Mouse (Mus musculus) neural tube, embryonic 13.5 days (tissue): ENCODE measurements around the gene Mgll. TPM values are rescaled to one million over a fixed set of nuclear protein-coding genes. Genes with fewer than 3 reads are reported as not detected.

Experiments used
- ATAC-seq: fragments of 200-750 bp; cut with Nextera tagmentation; 2 replicates; pipeline ENCODE4 v1.8.0; 2017; ENCODE audit warnings: low read depth, mild to moderate bottlenecking, moderate TSS enrichment, moderate library complexity
- H3K27ac ChIP-seq: fragments of 300-500 bp; sonication (generic); replicated peaks from 2 replicates; pipeline ENCODE4 v1.5.1; 2015; ENCODE audit warnings: moderate library complexity, mild to moderate bottlenecking, inconsistent platforms
- H3K27me3 ChIP-seq: fragments of 300-500 bp; sonication (generic); 2 replicates; pipeline ENCODE4 v1.6.1; 2015; ENCODE audit warnings: mild to moderate bottlenecking, inconsistent platforms
- H3K36me3 ChIP-seq: fragments of 300-500 bp; sonication (generic); 2 replicates; pipeline ENCODE4 v1.6.1; 2015; ENCODE audit warnings: mild to moderate bottlenecking, inconsistent platforms
- H3K4me1 ChIP-seq: fragments of 300-500 bp; sonication (generic); replicated peaks from 2 replicates; pipeline ENCODE4 v1.6.1; 2015; ENCODE audit warnings: inconsistent platforms
- H3K4me2 ChIP-seq: fragments of 300-500 bp; sonication (generic); 2 replicates; pipeline ENCODE4 v1.6.1; 2015; ENCODE audit warnings: inconsistent platforms, mild to moderate bottlenecking, moderate library complexity
- H3K4me3 ChIP-seq: fragments of 300-500 bp; sonication (generic); 2 replicates; pipeline ENCODE4 v1.5.1; 2015; ENCODE audit warnings: mild to moderate bottlenecking, inconsistent platforms
- H3K9ac ChIP-seq: fragments of 300-500 bp; sonication (generic); 2 replicates; pipeline ENCODE4 v1.6.1; 2015; ENCODE audit warnings: moderate library complexity, mild to moderate bottlenecking, inconsistent platforms
- H3K9me3 ChIP-seq: fragments of 300-500 bp; sonication (generic); 2 replicates; pipeline ENCODE4 v1.6.1; 2016; ENCODE audit warnings: inconsistent platforms
- WGBS: fragments of 180-500 bp; shearing (Covaris S2); methylation state at CpG from one replicate; pipeline ENCODE4 v1.1.7; 2015; 5-methylcytosine and 5-hydroxymethylcytosine counted together
- polyA plus RNA-seq: library from polyadenylated mRNA; unstranded; fragments of >200 nt; fragmentation: Nextera tagmentation; extraction: Ambion mirVana; gene quantifications from 2 replicates; pipeline ENCODE4 v1.2.1, GENCODE M21; 2015

Gene Mgll
- polyA plus RNA-seq, 1 experiment from 2014 or later = 32.0 TPM

DNA sequence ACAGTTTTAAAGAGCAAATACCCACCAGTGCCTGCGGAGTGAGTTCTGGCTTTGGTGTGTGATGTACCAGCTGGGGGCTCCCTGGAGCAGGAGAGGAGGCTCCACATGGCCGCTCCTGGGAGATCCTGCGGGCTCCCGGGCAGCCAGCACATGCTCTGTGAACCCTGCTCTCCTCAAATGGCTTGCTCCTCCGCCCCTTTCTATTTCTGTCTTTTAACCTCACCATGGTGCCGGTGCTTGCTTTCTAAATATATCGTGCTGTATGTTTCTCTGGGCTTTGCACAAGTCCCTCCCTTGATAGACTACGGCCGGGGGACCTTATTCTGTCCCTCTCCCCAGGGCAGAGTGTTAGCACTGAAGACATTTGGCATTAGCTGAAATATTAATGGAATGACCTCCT is 133.0 kb downstream of the Mgll start:
- peaks cover 87% of the 10 kb centered on the region for H3K36me3 ChIP-seq
- no peak overlapping the region for H3K4me2 ChIP-seq
- WGBS = 47% methylated on average over 9 of the region's 9 CpGs
- H3K9ac ChIP-seq = peak overlapping the region; percentile 5; the same call in 1 of the 2 replicates
- peaks cover 2% of the 10 kb centered on the region; the same call in 1 of the 2 replicates for H3K9me3 ChIP-seq
- ATAC-seq = no peak
- H3K27ac ChIP-seq = peak overlapping the region; percentile 29; the same call in 1 of the 2 replicates
- H3K4me3 ChIP-seq = no peak overlapping the region
- H3K4me1 ChIP-seq = peaks cover 37% of the 10 kb centered on the region
- no peaks in the 10 kb centered on the region for H3K27me3 ChIP-seq

DNA sequence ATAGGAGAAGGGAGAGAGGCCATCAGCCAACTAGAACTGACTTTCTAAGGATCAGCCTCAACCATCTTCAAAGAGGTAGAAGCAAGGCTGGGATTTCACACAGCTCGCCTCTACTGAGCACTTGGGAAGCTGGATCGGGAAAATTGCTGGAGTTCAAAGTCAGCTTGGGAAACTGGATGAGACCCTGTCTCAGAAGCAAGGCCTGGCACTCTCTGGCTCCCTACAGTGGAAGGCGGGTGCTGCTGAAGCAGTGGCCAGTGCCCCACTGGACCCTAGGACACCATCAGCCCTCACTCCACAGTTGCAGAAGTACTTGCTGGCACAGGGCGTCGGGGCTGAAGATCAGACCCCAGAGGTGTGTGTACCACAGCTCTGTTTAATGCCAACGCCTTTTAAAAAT is 133.6 kb downstream of the Mgll start:
- WGBS = 86% methylated on average over 6 of the region's 6 CpGs
- Histone ChIP-seq H3K9me3 (peaks cover 2% of the 10 kb centered on the region; the same call in 1 of the 2 replicates), H3K27me3 (no peaks in the 10 kb centered on the region), H3K4me3 (no peak overlapping the region), H3K9ac (no peak overlapping the region), H3K4me2 (no peak overlapping the region), H3K4me1 (peaks cover 37% of the 10 kb centered on the region), H3K36me3 (peaks cover 88% of the 10 kb centered on the region), H3K27ac (peak overlapping the region; percentile 29)
- ATAC-seq = no peak

DNA sequence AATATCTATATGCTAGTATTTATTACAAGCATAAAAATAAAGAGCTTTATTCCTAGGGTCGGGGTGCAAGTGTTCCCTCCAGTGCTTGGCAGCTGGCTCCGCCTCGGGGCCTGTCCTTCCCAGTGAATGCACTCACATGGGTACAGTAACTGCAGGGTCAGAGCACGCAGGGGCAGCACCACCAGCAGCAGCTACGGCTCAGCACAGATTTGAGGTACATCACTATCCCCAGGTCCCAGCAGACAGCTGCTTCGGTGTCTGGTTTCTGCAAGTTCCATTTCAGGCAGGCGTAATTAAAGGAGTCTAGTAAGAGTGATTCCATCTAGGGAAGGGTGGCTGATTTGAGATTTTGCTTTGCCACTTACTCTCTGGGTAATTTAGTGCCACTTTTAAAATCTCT is 134.1 kb downstream of the Mgll start:
- H3K27ac ChIP-seq = peak overlapping the region; percentile 29; the same call in 1 of the 2 replicates
- peaks cover 33% of the 10 kb centered on the region for H3K4me1 ChIP-seq
- no peak overlapping the region for H3K4me3 ChIP-seq
- 60% methylated on average over 7 of the region's 7 CpGs for WGBS
- H3K9ac ChIP-seq = no peak overlapping the region
- H3K9me3 ChIP-seq = peaks cover 2% of the 10 kb centered on the region; the same call in 1 of the 2 replicates
- no peaks in the 10 kb centered on the region for H3K27me3 ChIP-seq
- ATAC-seq = no peak
- peaks cover 89% of the 10 kb centered on the region for H3K36me3 ChIP-seq
- no peak overlapping the region for H3K4me2 ChIP-seq

DNA sequence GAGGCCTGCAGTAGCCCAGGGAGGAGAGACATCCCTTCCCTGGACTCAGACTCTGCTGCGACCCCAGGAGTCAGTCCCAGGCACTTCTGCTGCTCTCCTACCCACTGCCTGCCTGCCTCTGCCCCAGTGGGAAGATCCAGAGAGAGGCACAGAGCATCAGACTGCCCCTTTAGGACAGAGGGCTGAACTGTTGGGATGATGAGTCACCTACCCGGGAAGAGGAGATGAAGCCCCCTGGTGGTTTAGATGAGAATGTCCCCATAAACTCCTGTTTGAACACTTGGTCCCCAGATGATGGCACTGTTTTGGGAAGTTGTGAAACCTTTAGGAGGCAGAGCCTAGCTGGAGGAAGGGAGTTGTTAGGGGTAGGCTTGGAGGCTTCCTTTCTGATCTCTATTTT is 136.7 kb downstream of the Mgll start:
- Histone ChIP-seq H3K4me3 (no peak overlapping the region), H3K4me2 (no peak overlapping the region), H3K27ac (no peak overlapping the region), H3K27me3 (no peaks in the 10 kb centered on the region), H3K36me3 (peaks cover 93% of the 10 kb centered on the region), H3K4me1 (peaks cover 17% of the 10 kb centered on the region), H3K9ac (no peak overlapping the region), H3K9me3 (peaks cover 2% of the 10 kb centered on the region; the same call in 1 of the 2 replicates)
- 15% methylated on average over 2 of the region's 2 CpGs for WGBS
- no peak for ATAC-seq

DNA sequence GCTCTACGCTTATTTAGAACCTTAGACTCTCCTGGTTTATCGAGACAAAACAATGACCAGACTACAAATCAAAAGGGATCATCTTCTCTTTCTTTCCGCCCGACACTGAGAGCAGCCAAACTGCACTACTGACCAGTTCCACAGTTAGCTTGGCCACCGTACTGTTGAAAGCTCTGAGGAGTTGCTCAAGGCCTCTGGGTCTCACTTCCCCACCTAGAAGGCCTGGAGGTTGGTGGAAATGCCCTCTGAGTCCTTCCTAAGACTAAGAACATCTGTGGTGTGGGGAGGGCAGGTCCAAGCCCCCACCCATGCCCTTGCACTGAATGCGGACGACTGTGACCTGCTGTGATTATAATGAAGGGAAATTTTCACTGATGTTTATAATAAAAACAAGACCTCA is 141.5 kb downstream of the Mgll start:
- WGBS = 80% methylated on average over 7 of the region's 7 CpGs
- peaks cover 2% of the 10 kb centered on the region; the same call in 1 of the 2 replicates for H3K9me3 ChIP-seq
- H3K4me1 ChIP-seq = peaks cover 35% of the 10 kb centered on the region
- no peak for ATAC-seq
- no peak overlapping the region for H3K4me3 ChIP-seq
- no peak overlapping the region for H3K9ac ChIP-seq
- H3K4me2 ChIP-seq = no peak overlapping the region
- no peaks in the 10 kb centered on the region for H3K27me3 ChIP-seq
- no peak overlapping the region for H3K27ac ChIP-seq
- peaks cover 77% of the 10 kb centered on the region for H3K36me3 ChIP-seq

DNA sequence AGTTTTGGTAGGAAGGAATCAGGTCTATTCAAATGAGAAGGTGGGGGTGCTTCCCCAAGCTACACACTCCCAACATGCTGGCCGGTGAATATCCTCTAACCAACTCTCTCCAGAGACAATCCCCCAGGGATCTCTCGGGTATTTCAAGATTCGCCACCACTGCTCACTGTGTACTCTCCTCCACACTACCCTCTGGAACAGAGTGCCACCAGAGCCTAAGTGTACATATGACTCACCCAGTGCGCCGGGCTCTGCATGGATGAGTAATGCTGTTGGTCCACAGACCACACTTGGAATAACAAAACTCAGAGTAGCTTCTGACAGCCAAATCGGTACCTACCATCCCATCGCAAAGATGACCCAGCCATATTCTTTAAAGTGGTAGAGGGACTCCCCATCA is 145.2 kb downstream of the Mgll start:
- Histone ChIP-seq H3K4me1 (peaks cover 66% of the 10 kb centered on the region), H3K27me3 (no peaks in the 10 kb centered on the region), H3K9me3 (no peaks in the 10 kb centered on the region), H3K9ac (no peak overlapping the region), H3K4me2 (no peak overlapping the region), H3K36me3 (peaks cover 42% of the 10 kb centered on the region), H3K27ac (peak overlapping the region; percentile 96; the same call in 1 of the 2 replicates), H3K4me3 (no peak overlapping the region)
- no peak for ATAC-seq
- WGBS = 83% methylated on average over 7 of the region's 7 CpGs

DNA sequence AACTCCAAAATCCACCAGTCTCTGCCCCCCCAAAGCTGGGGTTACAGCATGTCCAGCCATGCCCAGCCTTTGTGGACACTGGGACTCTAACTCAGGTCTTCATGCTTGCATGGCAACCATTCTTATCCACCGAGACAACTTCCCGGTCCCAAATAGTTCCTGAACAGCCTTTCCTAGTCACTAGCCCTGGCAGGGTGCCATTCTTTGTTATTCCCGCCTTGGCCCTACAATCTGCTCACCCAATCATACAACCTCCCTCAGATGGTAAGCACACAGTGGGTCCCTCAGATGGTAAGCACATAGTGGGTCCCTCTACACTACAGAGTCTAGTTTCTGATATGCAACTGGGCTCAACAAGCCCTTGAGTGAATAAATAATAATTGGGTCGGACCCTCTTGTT is 146.4 kb downstream of the Mgll start:
- no peak for ATAC-seq
- 27% methylated on average over 4 of the region's 4 CpGs for WGBS
- Histone ChIP-seq H3K9ac (peak overlapping the region; percentile 5; the same call in 1 of the 2 replicates), H3K9me3 (no peaks in the 10 kb centered on the region), H3K36me3 (peaks cover 30% of the 10 kb centered on the region; the same call in 1 of the 2 replicates), H3K27ac (peak overlapping the region; percentile 96), H3K4me1 (peaks cover 69% of the 10 kb centered on the region), H3K4me2 (peak overlapping the region; percentile 85), H3K4me3 (0 out of 2 replicates have a peak overlapping the region, but pooled peaks have one; percentile 94), H3K27me3 (no peaks in the 10 kb centered on the region)

DNA sequence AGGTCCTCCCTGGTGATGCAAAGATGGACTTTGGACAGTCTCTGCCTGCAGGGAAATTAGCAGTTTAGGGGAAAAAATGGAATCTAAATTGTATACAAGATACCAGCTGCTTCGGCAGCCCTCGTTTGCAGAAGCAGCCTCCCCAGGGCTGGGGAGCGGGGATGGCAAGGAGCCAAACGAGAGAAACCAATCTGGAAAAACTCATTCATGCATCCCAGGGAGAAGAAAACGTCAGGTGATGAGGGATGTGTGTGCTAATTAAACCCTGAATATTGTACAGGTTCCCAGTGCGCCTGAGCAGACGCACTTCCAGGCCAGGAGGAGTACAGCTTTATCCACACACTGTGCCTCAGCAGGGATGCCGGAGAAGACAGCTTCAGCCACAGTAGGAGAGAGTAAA is 147.3 kb downstream of the Mgll start:
- Histone ChIP-seq H3K9me3 (no peaks in the 10 kb centered on the region), H3K4me3 (peak overlapping the region; percentile 94), H3K4me1 (peaks cover 60% of the 10 kb centered on the region), H3K4me2 (peak overlapping the region; percentile 85), H3K36me3 (peaks cover 21% of the 10 kb centered on the region; the same call in 1 of the 2 replicates), H3K27me3 (no peaks in the 10 kb centered on the region), H3K27ac (peak overlapping the region; percentile 96), H3K9ac (peak overlapping the region; percentile 98; the same call in 1 of the 2 replicates)
- ATAC-seq = peak; percentile 15; the same call in 1 of the 2 replicates
- WGBS = 26% methylated on average over 8 of the region's 8 CpGs

DNA sequence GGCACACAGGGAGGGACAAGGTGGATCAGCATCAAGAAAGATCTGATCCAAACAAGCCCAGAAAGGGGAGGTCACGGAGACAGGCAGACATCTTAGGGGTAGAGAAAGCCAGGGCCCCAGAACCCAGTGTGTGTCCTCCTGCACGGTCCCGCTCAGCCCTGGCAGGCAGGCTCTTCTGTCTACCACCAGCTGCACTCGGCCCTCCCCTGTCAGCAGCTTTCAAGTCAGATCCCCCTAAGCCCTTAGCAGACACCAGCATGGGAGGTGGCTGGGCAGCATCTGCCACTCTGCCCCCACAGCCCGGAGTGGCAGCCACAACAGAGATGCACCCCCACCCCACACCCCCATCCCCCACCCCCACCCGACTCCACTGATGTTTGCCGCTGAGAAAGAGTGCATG is 148.6 kb downstream of the Mgll start:
- H3K9ac ChIP-seq = peak overlapping the region; percentile 98
- peaks cover 52% of the 10 kb centered on the region for H3K4me1 ChIP-seq
- peak overlapping the region; percentile 96 for H3K27ac ChIP-seq
- 21% methylated on average over 7 of the region's 7 CpGs for WGBS
- peak overlapping the region; percentile 85 for H3K4me2 ChIP-seq
- peak; percentile 22 for ATAC-seq
- no peaks in the 10 kb centered on the region for H3K9me3 ChIP-seq
- H3K36me3 ChIP-seq = 0 out of 2 replicates have a peak, but pooled peaks cover 12% of the 10 kb centered on the region
- peak overlapping the region; percentile 94 for H3K4me3 ChIP-seq
- no peaks in the 10 kb centered on the region for H3K27me3 ChIP-seq

DNA sequence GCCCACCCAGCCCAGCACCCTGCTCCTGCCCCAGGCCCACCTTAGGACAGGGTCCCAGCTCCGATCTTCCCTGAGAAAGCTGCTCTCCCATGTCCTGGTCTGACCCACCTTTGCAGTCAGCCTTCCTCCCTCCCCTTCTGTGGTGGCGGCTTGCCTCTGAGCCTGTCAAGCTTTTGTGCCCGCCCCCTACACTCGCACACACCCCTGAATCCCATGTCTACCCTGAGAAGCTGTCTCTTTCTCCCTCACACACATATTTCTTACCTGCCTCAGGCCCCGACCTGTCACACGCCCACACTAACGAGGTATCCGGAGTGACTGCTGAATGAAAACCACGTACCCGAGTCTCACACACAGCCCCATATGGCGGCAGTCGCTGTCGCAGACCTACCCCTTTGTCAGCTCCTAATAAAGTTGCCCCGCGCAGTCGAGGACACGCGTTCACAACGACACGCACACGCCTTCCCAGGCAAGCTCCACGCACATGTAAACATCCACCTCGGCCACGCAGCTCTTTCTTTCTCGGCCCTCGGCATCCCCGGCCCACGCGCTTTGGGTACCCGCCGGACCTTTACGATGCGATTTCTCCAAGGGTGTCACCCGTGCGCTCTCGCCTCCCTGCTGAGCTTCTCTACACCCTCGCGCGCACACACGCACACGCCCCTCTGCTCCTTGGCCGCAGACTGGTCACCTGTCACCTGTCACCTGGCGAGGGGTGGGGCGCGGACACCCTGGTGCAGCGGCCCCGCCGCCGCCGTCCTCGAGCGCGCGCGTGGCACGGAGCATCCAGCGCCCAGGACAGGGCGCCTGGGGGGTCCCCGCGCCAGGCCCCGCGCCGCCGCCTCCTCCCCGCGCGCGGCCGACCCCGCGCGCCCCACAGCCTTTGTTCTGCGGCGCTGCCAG is 150.0 kb downstream of the Mgll start:
- Histone ChIP-seq H3K4me1 (peaks cover 49% of the 10 kb centered on the region), H3K9me3 (no peaks in the 10 kb centered on the region), H3K9ac (peak overlapping the region; percentile 98), H3K27me3 (no peaks in the 10 kb centered on the region), H3K27ac (peak overlapping the region; percentile 96), H3K4me2 (peak overlapping the region; percentile 85), H3K4me3 (peak overlapping the region; percentile 94), H3K36me3 (no peaks in the 10 kb centered on the region)
- WGBS = 2% methylated on average over 66 of the region's 74 CpGs
- ATAC-seq = peak; percentile 51

DNA sequence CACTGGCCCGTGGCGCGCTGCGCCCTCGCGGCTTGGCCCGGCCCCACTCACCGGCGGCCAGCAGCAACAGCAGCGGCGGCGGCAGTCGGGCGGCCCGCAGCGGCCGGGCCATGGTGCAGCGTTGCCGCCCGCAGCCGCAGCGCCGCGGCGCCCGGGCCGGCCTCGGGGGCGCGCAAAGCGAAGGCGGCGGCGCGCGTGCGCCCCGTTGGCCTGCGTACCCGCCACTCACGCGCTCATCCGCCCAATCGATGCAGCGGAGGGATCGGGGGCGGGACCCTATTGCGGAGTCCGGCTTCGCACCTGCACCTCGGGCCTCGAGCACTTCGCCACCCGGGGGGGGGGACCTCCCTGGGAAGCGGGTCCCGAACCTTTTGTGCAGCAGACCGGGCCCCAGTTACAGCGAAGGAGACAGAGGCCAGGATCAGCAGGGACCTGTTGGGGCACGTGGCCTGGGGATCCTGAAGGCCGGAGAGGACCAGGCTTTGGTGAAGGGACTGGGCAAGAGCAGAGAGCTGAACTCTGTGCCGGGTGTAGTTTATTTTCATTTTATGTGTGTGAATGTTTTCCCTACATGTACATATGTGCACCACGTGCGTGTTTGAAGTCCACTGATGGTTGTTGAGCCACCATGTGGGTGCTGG is 150.8 kb downstream of the Mgll start, which contains the start of gene Podxl2:
Podxl2 (minus strand) TSS at position 177 of the 641 bp plus-strand sequence.
- H3K9me3 ChIP-seq = no peaks in the 10 kb centered on the region
- H3K36me3 ChIP-seq = no peaks in the 10 kb centered on the region
- H3K27me3 ChIP-seq = no peaks in the 10 kb centered on the region
- H3K27ac ChIP-seq = peak within 1 kb of the TSS; percentile 96
- H3K4me1 ChIP-seq = peaks cover 41% of the 10 kb centered on the region
- H3K9ac ChIP-seq = peak within 1 kb of the TSS; percentile 98
- H3K4me2 ChIP-seq = peak within 1 kb of the TSS; percentile 85
- WGBS = 6% methylated on average over 50 of the region's 63 CpGs
- ATAC-seq = peak; percentile 64
- peak within 1 kb of the TSS; percentile 94 for H3K4me3 ChIP-seq
